9 mouse cellular contexts compared by ENCODE assay signal in the genomic region with DNA sequence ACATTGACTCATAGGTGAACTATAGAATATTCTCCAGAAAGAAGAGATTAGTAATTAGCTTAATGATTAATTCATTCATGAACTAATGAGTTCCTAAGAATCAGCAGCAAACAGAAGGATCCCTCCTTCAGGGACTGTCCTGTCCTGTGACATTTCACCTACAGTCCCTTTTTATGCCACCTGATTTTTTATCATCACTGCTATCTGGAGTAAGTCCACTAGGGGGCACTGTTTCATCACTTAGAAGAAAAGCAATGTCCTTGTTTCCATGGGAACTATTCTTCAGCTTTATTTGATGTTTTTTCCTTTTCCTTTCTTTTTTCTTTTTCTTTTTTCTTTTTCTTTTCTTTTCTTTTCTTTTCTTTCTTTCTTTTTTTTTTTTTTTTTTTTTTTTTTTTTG.
A peak's percentile ranks its signal among the peaks of the same experiment; 100 is the strongest.
DNase-seq lines count a peak whose midpoint lies in the region; ATAC-seq and TF ChIP-seq lines count a peak whose summit lies in the region.
"Had no signal": no experiment of that assay in that cellular context is flagged by ENCODE, and none has a peak within 500 bp of the region (broad histone marks: within the 10 kb centered on the region; RNA-seq: fewer than 3 reads in every experiment).

No protein-coding gene starts in this region.

- ATAC-seq in heart, embryonic 12.5 days (ENCODE audit: insufficient number of reproducible peaks, low FRiP score) = no peak
- ATAC-seq in granulocyte monocyte progenitor cell, adult 5-6 weeks (replicated peaks; ENCODE audit: poor library complexity, severe bottlenecking) = peak; percentile 62
- no peak for ATAC-seq in limb, embryonic 14.5 days (ENCODE audit: low FRiP score, low read depth)

- H3K36me3 ChIP-seq in heart, embryonic 12.5 days = no peaks in the 10 kb centered on the region
- H3K36me3 ChIP-seq in limb, embryonic 14.5 days (ENCODE audit: control insufficient read depth, insufficient read depth, low read length) = no peaks in the 10 kb centered on the region
- H3K36me3 ChIP-seq: limb, embryonic 13.5 days had no signal

- no peak overlapping the region for H3K27ac ChIP-seq in heart, embryonic 12.5 days (ENCODE audit: poor library complexity, severe bottlenecking)
- no peak overlapping the region for H3K27ac ChIP-seq in limb, embryonic 14.5 days (replicated peaks; ENCODE audit: low read depth, low read length)
- H3K27ac ChIP-seq: limb, embryonic 13.5 days had no signal

- H3K4me2 ChIP-seq in heart, embryonic 12.5 days = no peak overlapping the region
- no peak overlapping the region for H3K4me2 ChIP-seq in limb, embryonic 14.5 days (replicated peaks; ENCODE audit: low read depth, low read length, severe bottlenecking)
- H3K4me2 ChIP-seq: limb, embryonic 13.5 days had no signal

- no peak for TF ChIP-seq POLR2A in limb, embryonic 14.5 days (IDR thresholded peaks at IDR 0.05; ENCODE audit: borderline replicate concordance, extremely low read depth, insufficient read depth, insufficient read length)

- H3K4me1 ChIP-seq in heart, embryonic 12.5 days (replicated peaks) = no peaks in the 10 kb centered on the region
- H3K4me1 ChIP-seq in limb, embryonic 14.5 days (ENCODE audit: control insufficient read depth, insufficient read depth, low read length) = no peaks in the 10 kb centered on the region
- H3K4me1 ChIP-seq: limb, embryonic 13.5 days had no signal

- H3K9ac ChIP-seq in heart, embryonic 12.5 days = no peak overlapping the region
- H3K9ac ChIP-seq in limb, embryonic 14.5 days (ENCODE audit: low read depth, low read length, severe bottlenecking) = no peak overlapping the region
- H3K9ac ChIP-seq: limb, embryonic 13.5 days had no signal

- no peaks in the 10 kb centered on the region for H3K9me3 ChIP-seq in heart, embryonic 12.5 days (replicated peaks)
- H3K9me3 ChIP-seq in limb, embryonic 14.5 days (ENCODE audit: control insufficient read depth, low read length) = no peaks in the 10 kb centered on the region
- H3K9me3 ChIP-seq: limb, embryonic 13.5 days had no signal

- peak; percentile 30 to 75 for DNase-seq in heart, adult 18-20 months
- DNase-seq in spleen, postnatal 10 days (ENCODE audit: low spot score in 2 of 2) = peak; percentile 6 to 26
- no peak for DNase-seq in spleen, adult 18-20 months
- DNase-seq in c-Kit-negative CD71-positive TER-119-positive erythroid progenitor cells, embryonic 14.5 days (ENCODE audit: low read depth, low spot score) = peak; percentile 35
- DNase-seq in limb, embryonic 14.5 days (ENCODE audit: low spot score) = peak; percentile 81
- peak; percentile 25 for DNase-seq in thymus, postnatal 4 days

- H3K4me3 ChIP-seq in heart, embryonic 12.5 days = no peak overlapping the region
- H3K4me3 ChIP-seq in limb, embryonic 14.5 days (replicated peaks; ENCODE audit: low read length) = no peak overlapping the region
- H3K4me3 ChIP-seq: limb, embryonic 13.5 days had no signal

- H3K27me3 ChIP-seq in heart, embryonic 12.5 days (replicated peaks) = no peaks in the 10 kb centered on the region
- H3K27me3 ChIP-seq in limb, embryonic 14.5 days (ENCODE audit: control insufficient read depth, insufficient read depth, low read length) = no peaks in the 10 kb centered on the region
- H3K27me3 ChIP-seq: limb, embryonic 13.5 days had no signal

Comparison
In these comparisons a context has a peak if more than half of its experiments do, and no peak if none do; other contexts are left out.
1. DNase-seq: peak in heart, adult 18-20 months (2 of 2), spleen, postnatal 10 days (2 of 2), c-Kit-negative CD71-positive TER-119-positive erythroid progenitor cells, embryonic 14.5 days (single experiment), limb, embryonic 14.5 days (single experiment) and thymus, postnatal 4 days (single experiment); none in spleen, adult 18-20 months (0 of 2).